Comparison of ENCODE assay signal across 30 mouse cellular contexts in genomic region chr19:57500254-57500653, GRCm38 (mm10).
"Had no signal": no experiment of that assay in that cellular context is flagged by ENCODE, and none has a peak within 500 bp of the region (broad histone marks: within the 10 kb centered on the region; RNA-seq: fewer than 3 reads in every experiment).

No protein-coding gene starts in this region.

- H3K27me3 ChIP-seq: limb, embryonic 15.5 days; liver, embryonic 12.5 days; liver, embryonic 13.5 days; liver, embryonic 15.5 days; lung, embryonic 15.5 days; megakaryocyte, embryonic 14.5 days; midbrain, embryonic 12.5 days; midbrain, embryonic 13.5 days; midbrain, embryonic 15.5 days; neural tube, embryonic 12.5 days; neural tube, embryonic 13.5 days had no signal

- H3K9me3 ChIP-seq: limb, embryonic 13.5 days; limb, embryonic 15.5 days; liver, embryonic 12.5 days; liver, embryonic 13.5 days; liver, embryonic 15.5 days; lung, embryonic 15.5 days; megakaryocyte, embryonic 14.5 days; midbrain, embryonic 10.5 days; midbrain, embryonic 12.5 days; midbrain, embryonic 13.5 days; midbrain, embryonic 15.5 days; neural tube, embryonic 12.5 days; neural tube, embryonic 13.5 days had no signal

- ATAC-seq: liver, embryonic 12.5 days; liver, postnatal 0 days; lung, postnatal 0 days; midbrain, embryonic 13.5 days; midbrain, embryonic 15.5 days; midbrain, embryonic 16.5 days had no signal

- H3K36me3 ChIP-seq: limb, embryonic 13.5 days; limb, embryonic 15.5 days; liver, embryonic 12.5 days; liver, embryonic 13.5 days; liver, embryonic 15.5 days; lung, embryonic 15.5 days; midbrain, embryonic 10.5 days; midbrain, embryonic 12.5 days; midbrain, embryonic 13.5 days; midbrain, embryonic 15.5 days; neural tube, embryonic 12.5 days; neural tube, embryonic 13.5 days had no signal

- H3K9ac ChIP-seq: limb, embryonic 13.5 days; limb, embryonic 15.5 days; liver, embryonic 12.5 days; liver, embryonic 13.5 days; liver, embryonic 14.5 days; liver, embryonic 15.5 days; liver, postnatal 0 days; lung, embryonic 14.5 days; lung, embryonic 15.5 days; midbrain, embryonic 12.5 days; midbrain, embryonic 13.5 days; midbrain, embryonic 15.5 days; neural tube, embryonic 12.5 days; neural tube, embryonic 13.5 days had no signal

- H3K4me3 ChIP-seq: left cerebral cortex, adult 2 months; limb, embryonic 13.5 days; limb, embryonic 15.5 days; liver, embryonic 12.5 days; liver, embryonic 13.5 days; liver, embryonic 15.5 days; lung, embryonic 15.5 days; megakaryocyte, embryonic 14.5 days; midbrain, embryonic 10.5 days; midbrain, embryonic 12.5 days; midbrain, embryonic 13.5 days; midbrain, embryonic 15.5 days; myocyte; neural tube, embryonic 12.5 days; neural tube, embryonic 13.5 days had no signal

- H3K4me1 ChIP-seq: liver, embryonic 12.5 days; liver, embryonic 13.5 days; liver, embryonic 15.5 days; megakaryocyte, embryonic 14.5 days; neural tube, embryonic 12.5 days had no signal

- H3K27ac ChIP-seq: left cerebral cortex, adult 2 months; liver, embryonic 12.5 days; liver, embryonic 13.5 days; liver, embryonic 14.5 days; liver, embryonic 15.5 days; lung, embryonic 15.5 days; macrophage; midbrain, embryonic 10.5 days; midbrain, embryonic 12.5 days; midbrain, embryonic 13.5 days; midbrain, embryonic 15.5 days; neural tube, embryonic 12.5 days; neural tube, embryonic 13.5 days had no signal

- H3K4me2 ChIP-seq: limb, embryonic 13.5 days; limb, embryonic 15.5 days; liver, embryonic 11.5 days; liver, embryonic 12.5 days; liver, embryonic 13.5 days; liver, embryonic 15.5 days; lung, embryonic 14.5 days; lung, embryonic 15.5 days; midbrain, embryonic 12.5 days; midbrain, embryonic 13.5 days; midbrain, embryonic 15.5 days; neural tube, embryonic 12.5 days; neural tube, embryonic 13.5 days had no signal

- DNase-seq: left cerebral cortex, postnatal 4 days; liver; liver, embryonic 13.5 days; liver, postnatal 0 days; lung, adult 18-20 months; lung, adult 2 months; lung, embryonic 14.5 days; lung, postnatal 10 days; lung, postnatal 14 days; lung, postnatal 36 days; lung, postnatal 4 days had no signal
